Mouse (Mus musculus): ENCODE results near the gene Lsm12.

DNA sequence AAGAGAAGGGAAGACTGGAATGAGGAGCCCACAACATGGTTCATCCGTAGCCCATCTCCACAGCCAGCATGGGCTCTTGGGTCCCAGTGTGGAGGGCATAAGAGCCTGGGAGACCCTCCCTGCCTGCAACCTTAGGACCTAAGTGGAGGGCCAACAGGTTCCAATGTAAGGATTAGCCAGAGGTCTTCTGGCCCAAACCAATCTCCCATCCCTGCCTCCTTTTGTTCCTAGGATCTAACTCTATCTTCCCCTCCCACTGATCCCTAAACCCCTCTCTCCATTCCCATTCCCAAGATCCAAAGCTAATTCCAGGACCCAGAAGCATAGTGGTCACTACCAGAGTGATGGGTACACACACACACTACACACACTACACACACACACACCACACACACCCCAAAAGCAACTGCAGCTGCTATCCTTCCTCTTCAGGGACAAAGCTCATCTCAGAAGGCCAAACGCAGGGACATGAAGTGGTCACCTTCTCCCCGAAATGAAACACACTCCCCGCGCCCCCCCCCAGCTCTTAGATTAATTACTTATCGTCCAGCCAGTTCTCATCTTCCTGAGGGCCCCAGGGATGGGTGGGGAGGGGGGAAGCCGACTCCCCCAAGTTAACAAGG, 43.7 kb upstream of the Lsm12 start:
- no peak for TF ChIP-seq CTCF (IDR thresholded peaks at IDR 0.05; ENCODE audit: low read depth)
- no peak for TF ChIP-seq EP300 (IDR thresholded peaks at IDR 0.05; ENCODE audit: low read depth)

Measured in liver, embryonic 14.5 days (tissue).